Mouse (Mus musculus): Measurements from ENCODE around the gene Tgfb3.

GRCm38 (mm10) chr12:86082481-86083012, 3.7 kb upstream of the Tgfb3 start, which contains the start of gene Ift43:
- TF ChIP-seq CTCF (IDR thresholded peaks at IDR 0.05; ENCODE audit: extremely low read depth, insufficient read length, insufficient replicate concordance, low read depth, low read length) (no peak), POLR2A (IDR thresholded peaks at IDR 0.05; ENCODE audit: low read depth, low read length) (peak; percentile 58; the same call in 1 of the 2 replicates)

All from small intestine, adult 2 months (tissue).